Mouse (Mus musculus): Measurements from ENCODE around the gene Wdcp.
A peak's percentile ranks its signal among the peaks of the same experiment; 100 is the strongest.
"Not testable (repeated sequence)": the region's sequence is repeated elsewhere in the genome, so short reads cannot be mapped to it uniquely, and the experiment has no call there.

Wdcp gene

GRCm38 (mm10) chr12:4842890-4843597 lies at the start of gene Wdcp:
Gene Wdcp (plus strand): TSS chr12:4843303.
- DNase-seq, result peak; percentile 88 to 93

GRCm38 (mm10) chr12:4793718-4794117 lies 49.4 kb upstream of the Wdcp start:
- peak; percentile 60 to 68 for DNase-seq

DNA sequence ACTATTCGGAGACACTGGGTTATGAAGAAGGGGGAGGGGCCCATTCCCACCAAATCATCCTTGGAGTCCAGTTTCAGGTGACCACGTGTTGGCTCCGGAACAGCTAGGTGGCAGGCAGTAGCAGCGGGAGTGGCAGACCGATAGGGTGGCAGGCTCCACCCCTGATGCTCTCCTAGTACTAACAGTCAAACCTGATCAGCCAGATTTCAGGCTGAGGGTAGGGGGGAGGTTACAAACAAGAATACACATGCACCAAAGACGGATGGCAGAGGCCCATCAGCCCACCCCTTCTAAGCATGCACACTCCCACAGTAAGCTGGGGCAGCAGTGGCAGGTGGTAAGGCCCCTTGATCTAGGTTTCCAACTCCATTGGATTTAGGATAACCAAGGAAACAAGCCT lies 45.6 kb upstream of the Wdcp start:
- DNase-seq, result not testable (repeated sequence)

- DNase-seq, result no peak
Measured at GRCm38 (mm10) chr12:4811036-4811435, 32.1 kb upstream of the Wdcp start.

- DNase-seq, result peak in 1 of 2 experiments; percentile 12
Measured at GRCm38 (mm10) chr12:4811705-4812104, 31.4 kb upstream of the Wdcp start.

GRCm38 (mm10) chr12:4813636-4814035 lies 29.5 kb upstream of the Wdcp start:
- DNase-seq, result no peak

DNA sequence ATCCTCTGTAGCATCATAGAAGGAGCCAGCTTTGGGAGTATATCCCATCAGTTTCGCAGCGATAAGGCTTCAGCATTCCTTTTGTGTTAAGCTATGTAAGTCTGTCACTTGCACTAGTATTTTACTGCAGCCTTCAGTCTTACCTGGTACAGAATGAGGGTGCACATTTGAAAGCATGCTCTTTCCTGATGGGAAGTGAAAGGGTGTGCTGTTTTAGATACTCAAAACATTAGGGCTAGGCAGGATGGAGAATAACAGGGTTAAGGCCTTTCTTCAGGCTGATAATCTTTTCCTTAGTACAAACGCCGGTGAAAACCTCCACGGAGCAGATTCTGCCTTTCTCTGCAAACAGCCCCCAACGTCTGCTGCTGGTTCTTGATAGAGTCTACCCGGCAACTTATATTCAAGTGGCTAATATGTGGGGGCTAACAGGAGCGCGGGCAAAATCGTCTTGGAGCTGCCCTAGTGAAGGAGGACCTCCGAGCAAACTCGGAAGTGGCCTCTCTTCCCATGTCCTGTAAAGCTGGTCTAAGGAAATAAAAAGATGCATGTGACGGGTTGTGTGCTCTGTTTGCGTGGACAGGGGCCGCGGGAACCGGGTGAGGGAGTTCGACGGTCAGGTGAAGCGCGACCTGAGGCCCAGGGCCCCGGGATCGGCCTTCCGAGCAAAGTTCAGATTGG lies 26.3 kb upstream of the Wdcp start:
- no peak for DNase-seq

DNA sequence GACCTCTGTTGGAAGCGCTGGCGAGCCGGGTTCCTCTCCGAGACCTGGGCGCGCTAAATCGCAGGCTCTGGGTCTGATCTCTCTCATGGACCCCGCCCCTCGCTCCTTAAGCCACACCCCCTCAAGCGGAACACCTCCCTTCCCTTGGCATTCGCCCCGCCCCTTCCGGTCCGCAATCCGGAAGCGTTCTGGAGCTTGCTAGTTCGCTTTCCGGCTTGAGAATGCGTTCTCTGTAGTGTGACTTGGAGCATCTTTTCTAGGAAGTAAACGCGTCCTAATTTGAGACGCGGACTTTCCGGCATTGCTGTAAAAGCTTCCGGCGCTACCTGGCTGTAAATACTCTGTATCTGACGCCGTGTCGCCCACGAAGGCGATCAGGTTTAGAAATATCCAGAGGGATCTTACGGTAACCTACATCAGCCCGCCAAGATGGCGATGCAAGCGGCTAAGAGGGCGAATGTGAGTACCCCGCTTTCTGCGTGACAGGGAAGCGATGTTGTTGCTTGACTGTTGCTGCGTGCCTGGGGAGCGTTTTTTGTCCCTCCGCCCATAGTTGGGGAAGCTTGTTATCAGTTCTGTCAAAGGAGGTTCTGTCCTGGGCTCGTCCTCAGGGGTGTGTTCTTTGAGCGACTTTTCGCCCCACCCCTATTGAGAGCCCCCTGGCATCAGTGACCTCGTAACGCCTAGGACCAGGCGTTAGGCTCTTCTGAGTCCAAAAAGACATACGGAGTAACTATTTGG lies 25.6 kb upstream of the Wdcp start, which contains the start of gene Sf3b6:
TSS of gene Sf3b6 (plus strand) at position 184 of the 741 bp plus-strand sequence.
- peak; percentile 99 to 100 for DNase-seq

DNA sequence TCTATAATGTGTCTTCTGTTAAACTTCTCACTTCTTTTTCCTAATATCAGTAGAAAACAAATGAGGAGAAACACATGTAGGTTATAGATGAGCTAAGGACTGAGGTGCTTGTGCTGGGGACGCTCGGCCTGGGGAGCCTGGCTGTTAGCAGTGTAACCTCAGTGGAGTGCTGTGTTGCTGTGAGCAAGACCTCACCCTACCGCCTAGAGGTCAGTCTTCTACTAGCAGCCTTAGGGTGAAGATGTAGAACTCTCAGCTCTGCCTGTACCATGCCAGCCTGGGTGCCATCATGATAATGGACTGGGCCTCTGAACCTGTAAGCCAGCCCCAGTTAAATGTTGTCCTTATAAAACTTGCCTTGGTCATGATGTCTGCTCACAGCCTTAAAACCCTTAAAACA lies 15.8 kb upstream of the Wdcp start:
- no peak for DNase-seq

GRCm38 (mm10) chr12:4836959-4837358 lies 6.1 kb upstream of the Wdcp start:
- DNase-seq, result no peak

- DNase-seq, result no peak
Measured at GRCm38 (mm10) chr12:4840010-4840409, 3.1 kb upstream of the Wdcp start.

DNA sequence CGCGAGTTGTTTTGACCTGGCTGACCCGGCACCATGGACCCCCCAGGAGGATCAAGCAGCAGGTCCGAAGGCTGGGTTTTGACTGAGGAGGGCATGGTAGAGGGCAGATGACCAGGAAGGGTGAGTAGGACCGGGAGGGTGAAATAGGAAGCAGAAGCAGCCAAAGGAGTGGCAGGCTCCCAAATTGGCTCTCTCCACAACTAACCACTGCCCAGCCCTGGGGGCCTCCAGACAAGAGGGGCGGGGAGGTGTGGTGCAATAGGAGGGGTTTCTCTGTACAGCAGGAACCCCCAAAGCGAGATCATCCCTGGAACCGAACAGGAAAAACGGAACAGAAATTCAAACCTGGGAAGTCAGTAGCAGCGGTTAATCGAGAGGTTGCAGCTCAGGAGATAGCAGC lies 2.4 kb upstream of the Wdcp start:
- peak in 1 of 2 experiments; percentile 19 for DNase-seq

DNA sequence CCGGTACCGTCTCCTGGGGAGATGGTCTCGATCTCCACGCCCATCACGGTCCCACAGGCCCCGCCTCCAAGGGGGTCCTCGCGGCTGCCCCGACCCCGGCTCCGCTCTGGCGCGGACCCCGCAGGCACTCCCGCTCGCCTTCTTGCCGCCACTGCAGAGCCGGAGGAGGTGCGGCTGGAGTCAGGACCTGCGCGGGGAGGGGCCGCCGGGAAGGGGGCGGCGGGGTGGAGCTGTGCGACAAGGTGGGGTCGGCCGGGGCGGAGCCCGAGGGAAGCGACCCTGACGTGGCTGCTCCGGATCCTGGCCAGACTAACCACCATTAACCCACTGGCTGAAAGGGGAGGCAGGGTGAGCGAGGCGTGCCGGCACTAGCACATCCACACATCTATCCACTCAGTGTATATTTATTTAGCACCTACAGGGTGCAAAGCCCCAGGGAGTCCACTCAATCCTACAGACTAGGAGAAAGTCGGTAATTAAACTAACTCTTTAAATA lies 1.7 kb upstream of the Wdcp start, which contains the start of gene Fkbp1b:
TSS of gene Fkbp1b (minus strand) at position 200 of the 496 bp plus-strand sequence.
- DNase-seq, result peak; percentile 75 to 82

DNA sequence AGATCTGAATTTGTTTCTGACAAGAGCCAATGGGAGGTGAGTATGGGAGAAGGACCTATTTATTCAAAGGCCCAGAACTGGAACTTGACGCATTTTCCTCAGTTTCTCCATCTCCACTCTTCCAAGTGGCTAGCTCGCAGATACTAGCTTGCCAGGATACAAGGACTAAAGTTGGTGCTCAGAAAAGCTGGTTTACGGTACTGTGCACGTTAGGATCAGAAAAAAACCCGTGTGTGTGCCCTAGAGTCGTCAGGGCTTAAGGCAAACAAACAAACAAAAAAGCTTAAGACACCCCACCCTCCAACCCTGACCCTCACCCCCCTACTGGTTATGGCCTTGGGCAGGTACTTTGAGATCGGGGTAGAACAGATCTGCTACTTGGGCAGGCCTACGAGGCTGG lies 647 bp upstream of the Wdcp start:
- no peak for DNase-seq

DNA sequence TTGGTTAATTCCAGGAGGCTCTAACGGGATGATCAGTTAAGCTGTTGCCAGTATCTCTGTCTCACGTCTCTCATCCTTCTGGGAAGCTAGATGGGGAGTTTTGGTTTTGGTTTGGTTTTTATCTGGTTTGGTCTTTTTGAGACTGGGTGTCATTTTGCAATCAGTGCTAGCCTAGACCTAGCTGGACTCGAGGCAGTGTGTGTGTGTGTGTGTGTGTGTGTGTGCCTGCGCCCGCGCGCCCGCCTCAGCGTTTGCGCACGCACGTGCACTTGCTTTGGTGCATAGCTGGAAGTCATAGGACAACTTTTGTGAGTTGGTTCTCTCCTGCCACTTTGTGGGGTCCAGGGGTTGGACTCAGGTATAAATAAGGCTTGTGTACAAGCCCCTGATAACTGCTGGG lies 638 bp downstream of the Wdcp start:
- peak; percentile 50 to 68 for DNase-seq

- DNase-seq, result no peak
Measured at GRCm38 (mm10) chr12:4856160-4856559, 13.1 kb downstream of the Wdcp start.

GRCm38 (mm10) chr12:4856834-4857233 lies 13.7 kb downstream of the Wdcp start:
- DNase-seq, result no peak

- DNase-seq, result no peak
Measured at GRCm38 (mm10) chr12:4859241-4859914, 16.3 kb downstream of the Wdcp start.

DNA sequence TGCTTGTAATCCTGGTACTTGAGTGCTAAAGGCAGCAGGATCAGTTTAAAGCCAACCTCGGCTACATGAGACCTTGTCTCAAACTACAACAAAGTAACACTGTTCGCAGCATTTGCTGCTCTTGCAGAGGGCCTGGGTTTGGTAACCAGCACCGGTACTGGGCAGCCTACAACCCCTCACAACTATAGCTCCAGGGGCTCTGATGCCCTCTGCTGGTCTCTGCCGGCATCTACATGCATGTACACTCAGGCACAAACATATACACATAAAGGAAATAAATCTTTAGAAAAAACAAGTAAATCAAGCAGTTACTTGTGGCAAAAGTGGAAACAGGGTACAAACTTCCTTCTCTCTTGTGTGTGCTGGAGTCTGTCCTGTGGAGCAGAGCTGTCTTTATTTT lies 19.6 kb downstream of the Wdcp start:
- peak in 1 of 2 experiments; percentile 32 for DNase-seq

DNA sequence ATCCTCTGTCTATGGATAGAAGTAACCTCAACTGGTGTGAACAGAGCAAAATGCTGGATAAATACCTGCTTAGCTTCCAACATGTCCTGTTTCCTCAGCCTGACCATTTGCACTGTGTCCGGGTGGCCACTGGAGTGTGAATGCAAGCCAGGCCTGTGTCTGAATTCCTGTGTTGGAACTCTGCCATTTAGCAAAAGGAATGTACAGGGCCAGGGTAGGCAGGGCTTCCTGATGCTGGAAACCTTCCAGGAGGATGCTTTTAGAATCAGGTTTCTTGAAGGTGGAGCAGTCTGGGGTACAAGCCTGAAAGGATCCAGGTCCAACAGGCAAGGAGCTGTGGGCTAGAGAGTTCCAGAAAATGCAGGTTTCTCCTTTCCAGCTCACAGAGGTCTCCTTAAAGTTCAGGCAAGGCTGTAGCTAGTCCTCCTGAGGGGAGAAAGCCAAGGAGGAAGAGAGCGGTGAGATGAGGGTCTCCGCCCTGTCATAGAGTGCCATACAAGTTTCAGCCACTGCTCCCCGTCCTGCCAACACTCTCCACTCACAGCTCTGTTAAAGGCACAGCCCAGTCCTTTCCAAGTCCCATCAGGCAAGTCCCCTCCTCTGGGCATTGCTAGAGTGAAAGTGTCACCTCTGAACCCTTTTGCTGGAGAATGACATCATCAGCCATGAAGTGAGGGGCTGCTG lies 20.7 kb downstream of the Wdcp start:
- peak; percentile 48 to 72 for DNase-seq

DNA sequence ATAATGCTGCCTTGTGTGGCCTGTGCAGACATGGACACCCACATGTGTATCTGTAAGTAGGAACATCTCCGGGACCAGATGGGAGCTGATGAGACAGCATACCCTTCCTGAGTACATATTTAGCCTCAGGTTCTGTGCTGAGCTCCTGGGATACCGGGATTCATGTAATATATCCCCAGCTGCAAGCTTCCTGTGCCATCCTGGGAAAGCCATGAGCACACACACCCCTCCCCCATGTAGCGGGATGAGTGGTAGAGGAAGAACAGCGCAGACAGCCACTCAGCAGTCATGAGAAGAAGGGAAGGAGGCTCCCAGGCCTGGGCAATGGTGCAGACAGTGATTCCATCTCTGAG lies 21.2 kb downstream of the Wdcp start:
- DNase-seq, result no peak

- no peak for DNase-seq
Measured at GRCm38 (mm10) chr12:4868924-4869323, 25.8 kb downstream of the Wdcp start.

Measured in kidney, postnatal 4 days (tissue).